Comparison of ENCODE assay signal across 11 mouse cellular contexts in genomic region chr9:41191651-41192210, GRCm38 (mm10). TPM values are rescaled to one million over a fixed set of nuclear protein-coding genes. Genes with fewer than 3 reads are reported as not detected.
DNase-seq lines count a peak whose midpoint lies in the region; ATAC-seq and TF ChIP-seq lines count a peak whose summit lies in the region.
"Had no signal": no experiment of that assay in that cellular context is flagged by ENCODE, and none has a peak within 500 bp of the region (broad histone marks: within the 10 kb centered on the region; RNA-seq: fewer than 3 reads in every experiment).

No protein-coding gene starts in this region.

- peaks cover 17% of the 10 kb centered on the region for H3K4me1 ChIP-seq in forebrain, embryonic 13.5 days
- 0 out of 2 replicates have a peak, but pooled peaks cover 3% of the 10 kb centered on the region for H3K4me1 ChIP-seq in forebrain, embryonic 10.5 days
- no peaks in the 10 kb centered on the region; the same call in 1 of the 2 replicates for H3K4me1 ChIP-seq in forebrain, embryonic 14.5 days (ENCODE audit: control insufficient read depth, insufficient read depth, low read length)
- no peaks in the 10 kb centered on the region for H3K4me1 ChIP-seq in midbrain, postnatal 0 days (ENCODE audit: insufficient read depth, low read length)
- H3K4me1 ChIP-seq: heart, embryonic 12.5 days had no signal

- H3K36me3 ChIP-seq in forebrain, embryonic 13.5 days (ENCODE audit: poor library complexity, severe bottlenecking): no peaks in the 10 kb centered on the region
- no peaks in the 10 kb centered on the region for H3K36me3 ChIP-seq in forebrain, embryonic 10.5 days (replicated peaks)
- H3K36me3 ChIP-seq in forebrain, embryonic 14.5 days (ENCODE audit: control insufficient read depth, insufficient read depth, low read length): no peaks in the 10 kb centered on the region
- no peaks in the 10 kb centered on the region for H3K36me3 ChIP-seq in midbrain, postnatal 0 days (ENCODE audit: insufficient read depth, low read length)
- H3K36me3 ChIP-seq: heart, embryonic 12.5 days; liver, embryonic 12.5 days had no signal

- H3K27ac ChIP-seq in forebrain, embryonic 13.5 days: peak overlapping the region; percentile 22; the same call in 1 of the 2 replicates
- no peak overlapping the region for H3K27ac ChIP-seq in forebrain, embryonic 10.5 days
- H3K27ac ChIP-seq in forebrain, embryonic 14.5 days (ENCODE audit: low read depth, low read length): no peak overlapping the region
- peak overlapping the region; percentile 44; the same call in 1 of the 2 replicates for H3K27ac ChIP-seq in midbrain, postnatal 0 days (ENCODE audit: low read depth, low read length)
- H3K27ac ChIP-seq: liver, embryonic 12.5 days had no signal

- TF ChIP-seq CTCF in midbrain, postnatal 0 days (IDR thresholded peaks at IDR 0.05): no peak

- no peak overlapping the region for H3K4me2 ChIP-seq in forebrain, embryonic 13.5 days
- H3K4me2 ChIP-seq in forebrain, embryonic 14.5 days (ENCODE audit: low read length): no peak overlapping the region
- H3K4me2 ChIP-seq in midbrain, postnatal 0 days (ENCODE audit: low read depth, low read length, poor library complexity, severe bottlenecking): no peak overlapping the region
- H3K4me2 ChIP-seq: heart, embryonic 12.5 days; liver, embryonic 12.5 days had no signal

- H3K9me3 ChIP-seq in forebrain, embryonic 13.5 days (replicated peaks): no peaks in the 10 kb centered on the region
- H3K9me3 ChIP-seq in forebrain, embryonic 10.5 days: no peaks in the 10 kb centered on the region
- H3K9me3 ChIP-seq in forebrain, embryonic 14.5 days (replicated peaks; ENCODE audit: control insufficient read depth, low read length): no peaks in the 10 kb centered on the region
- H3K9me3 ChIP-seq in midbrain, postnatal 0 days (ENCODE audit: low read length): no peaks in the 10 kb centered on the region
- H3K9me3 ChIP-seq: heart, embryonic 12.5 days; liver, embryonic 12.5 days had no signal

- 0 out of 2 replicates have a peak overlapping the region, but pooled peaks have one; percentile 28 for H3K9ac ChIP-seq in forebrain, embryonic 13.5 days
- H3K9ac ChIP-seq in forebrain, embryonic 14.5 days (ENCODE audit: low read length): no peak overlapping the region; the same call in 1 of the 2 replicates
- no peak overlapping the region for H3K9ac ChIP-seq in midbrain, postnatal 0 days (replicated peaks; ENCODE audit: low read length, poor library complexity, severe bottlenecking)
- H3K9ac ChIP-seq: heart, embryonic 12.5 days; liver, embryonic 12.5 days had no signal

- H3K4me3 ChIP-seq in forebrain, embryonic 13.5 days: no peak overlapping the region
- no peak overlapping the region for H3K4me3 ChIP-seq in forebrain, embryonic 10.5 days
- no peak overlapping the region for H3K4me3 ChIP-seq in forebrain, embryonic 14.5 days (ENCODE audit: low read depth, low read length)
- no peak overlapping the region for H3K4me3 ChIP-seq in midbrain, postnatal 0 days (ENCODE audit: low read depth, low read length)
- H3K4me3 ChIP-seq: heart, embryonic 12.5 days; liver, embryonic 12.5 days had no signal

- H3K27me3 ChIP-seq in forebrain, embryonic 13.5 days: no peaks in the 10 kb centered on the region
- no peaks in the 10 kb centered on the region for H3K27me3 ChIP-seq in forebrain, embryonic 10.5 days (ENCODE audit: poor library complexity, severe bottlenecking)
- no peaks in the 10 kb centered on the region for H3K27me3 ChIP-seq in forebrain, embryonic 14.5 days (replicated peaks; ENCODE audit: control insufficient read depth, insufficient read depth, low read length)
- H3K27me3 ChIP-seq in midbrain, postnatal 0 days (ENCODE audit: insufficient read depth, low read length): no peaks in the 10 kb centered on the region
- H3K27me3 ChIP-seq: heart, embryonic 12.5 days; Patski had no signal

- 0 out of 2 replicates have a peak, but pooled peaks have one; percentile 7 for ATAC-seq in forebrain, embryonic 13.5 days
- ATAC-seq in forebrain, embryonic 14.5 days: peak; percentile 19; the same call in 1 of the 2 replicates
- no peak for ATAC-seq in midbrain, postnatal 0 days (ENCODE audit: low FRiP score)
- ATAC-seq: Patski had no signal

- no peak for DNase-seq in forebrain, embryonic 10.5 days (ENCODE audit: extremely low spot score, low spot score)
- peak; percentile 35 to 57 for DNase-seq in left cerebral cortex, postnatal 14 days (ENCODE audit: low spot score in 2 of 2)
- no peak for DNase-seq in left cerebral cortex, adult 11 months (ENCODE audit: low spot score)
- no peak for DNase-seq in forebrain, embryonic 14.5 days (ENCODE audit: low spot score)
- DNase-seq in midbrain, postnatal 0 days (ENCODE audit: low spot score): no peak
- no peak for DNase-seq in urinary bladder, postnatal 10 days (ENCODE audit: low spot score)
- no peak for DNase-seq in cerebellum, adult 11 months

- intact Hi-C loops in left cerebral cortex, postnatal 14 days (cut with DNase I): no loop called here

- 76% methylated on average over 9 of the region's 9 CpGs for WGBS in forebrain, embryonic 13.5 days
- WGBS in forebrain, embryonic 10.5 days: 77% methylated on average over 9 of the region's 9 CpGs
- 72% methylated on average over 9 of the region's 9 CpGs for WGBS in forebrain, embryonic 14.5 days
- WGBS in midbrain, postnatal 0 days: 58% methylated on average over 9 of the region's 9 CpGs

RNA-seq across cellular contexts. Expression of gene Ubash3b, which starts 30.2 kb away (rescaled TPM):
- polyA plus RNA-seq in forebrain, embryonic 13.5 days (2015; fragmentation: Nextera tagmentation; extraction: Ambion mirVana): 9.7 and 9.8 TPM in 2 replicates
- polyA plus RNA-seq in forebrain, embryonic 10.5 days (2016; fragmentation: Nextera tagmentation; extraction: Ambion mirVana): 3.8 and 4.1 TPM in 2 replicates
- total RNA-seq in left cerebral cortex, postnatal 14 days (2021): 10 to 100 TPM; 26.6 to 28.1 TPM
- 13.8 and 18.1 TPM in 2 replicates for polyA plus RNA-seq in forebrain, embryonic 14.5 days (2014; fragmentation: Nextera tagmentation; extraction: Ambion mirVana)
- 30.2 and 32.3 TPM in 2 replicates for total RNA-seq in midbrain, postnatal 0 days (2014; rRNA removed)
- 23.1 and 23.6 TPM in 2 replicates for polyA plus RNA-seq in midbrain, postnatal 0 days (2015; fragmentation: Nextera tagmentation; extraction: Ambion mirVana)

Comparison
In these comparisons a context has a peak if more than half of its experiments do, and no peak if none do; other contexts are left out.
1. H3K27ac ChIP-seq: peak in forebrain, embryonic 13.5 days (single experiment) and midbrain, postnatal 0 days (single experiment); none in forebrain, embryonic 10.5 days (single experiment) and forebrain, embryonic 14.5 days (single experiment).
2. DNase-seq: peak in left cerebral cortex, postnatal 14 days (2 of 2); none in forebrain, embryonic 10.5 days (single experiment), left cerebral cortex, adult 11 months (single experiment), forebrain, embryonic 14.5 days (single experiment), midbrain, postnatal 0 days (single experiment), urinary bladder, postnatal 10 days (single experiment) and cerebellum, adult 11 months (single experiment).